Mouse (Mus musculus) testis, adult 2 months (tissue): ENCODE results near the gene Sectm1b. TPM values are rescaled to one million over a fixed set of nuclear protein-coding genes. Genes with fewer than 3 reads are reported as not detected.
A peak's percentile ranks its signal among the peaks of the same experiment; 100 is the strongest.

Experiments used
- H3K27ac ChIP-seq: fragments of 200-500 bp; 2 replicates; pipeline ENCODE4 v1.5.1; 2012; ENCODE audit warnings: low read depth, low read length; ENCODE audit not compliant: control insufficient read depth, insufficient read depth
- H3K27me3 ChIP-seq: fragments of 200-500 bp; 2 replicates; pipeline ENCODE4 v1.6.1; 2012; ENCODE audit warnings: mild to moderate bottlenecking, low read length, moderate library complexity; ENCODE audit not compliant: control insufficient read depth, insufficient read depth
- H3K36me3 ChIP-seq: fragments of 200-500 bp; 2 replicates; pipeline ENCODE4 v1.6.1; 2012; ENCODE audit warnings: mild to moderate bottlenecking, low read length; ENCODE audit not compliant: control insufficient read depth, insufficient read depth
- H3K4me1 ChIP-seq: fragments of 200-500 bp; 2 replicates; pipeline ENCODE4 v1.6.1; 2012; ENCODE audit warnings: low read length; ENCODE audit not compliant: control insufficient read depth, insufficient read depth
- H3K4me3 ChIP-seq: fragments of 200-500 bp; 2 replicates; pipeline ENCODE4 v1.5.1; 2012; ENCODE audit warnings: low read depth, mild to moderate bottlenecking, low read length, moderate library complexity, mixed read lengths; ENCODE audit not compliant: control insufficient read depth
- CTCF ChIP-seq: fragments of 200-500 bp; IDR thresholded peaks from 2 replicates; pipeline ENCODE4 v1.5.1; 2012; ENCODE audit warnings: low read depth, mild to moderate bottlenecking, inconsistent platforms, low read length, moderate library complexity; ENCODE audit not compliant: control insufficient read depth, insufficient read depth, insufficient replicate concordance
- POLR2A ChIP-seq: fragments of 200-500 bp; IDR thresholded peaks from 2 replicates; pipeline ENCODE4 v1.6.1; 2012; ENCODE audit warnings: low read depth, mild to moderate bottlenecking, inconsistent platforms, low read length, moderate library complexity; ENCODE audit not compliant: control insufficient read depth
- polyA plus RNA-seq: library from polyadenylated mRNA; depleted of rRNA; stranded (reverse); fragments of >200 nt; gene quantifications from 2 replicates; pipeline ENCODE4 v1.2.3, GENCODE M21; 2012

The Sectm1b gene
- polyA plus RNA-seq, 1 experiment, result not detected

DNA sequence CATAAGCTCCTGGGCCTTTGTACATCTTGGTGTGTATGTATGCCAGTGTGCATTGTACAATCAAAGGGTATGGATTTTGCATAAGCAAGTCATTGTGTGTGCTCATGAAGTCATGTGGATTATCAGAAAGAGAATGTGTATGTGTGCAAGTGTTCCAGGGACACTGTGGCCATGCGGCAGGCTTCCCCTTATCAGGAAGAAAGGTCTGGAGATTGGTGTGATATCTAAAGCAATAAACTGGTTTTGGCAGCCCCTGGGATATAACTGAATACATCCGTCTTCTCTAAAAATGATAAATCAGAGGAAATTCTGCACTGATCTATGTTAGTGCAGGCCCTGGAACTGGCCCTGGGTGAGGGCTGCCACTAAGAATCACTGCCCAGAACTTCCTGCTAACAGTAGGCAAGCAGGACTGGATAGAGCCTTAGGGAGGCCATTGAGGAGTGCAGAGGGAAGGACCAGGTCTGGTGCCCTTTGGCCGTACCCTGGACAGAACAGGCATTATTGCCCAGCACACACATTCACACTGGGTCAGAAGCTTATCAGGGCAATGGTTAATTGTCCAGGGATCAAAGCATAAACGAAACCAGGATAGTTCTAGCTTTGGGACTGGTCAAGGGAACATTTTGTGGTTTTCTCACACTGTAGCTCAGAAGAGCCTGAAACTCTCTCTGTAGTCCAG, 37.9 kb upstream of the Sectm1b start:
- no peak overlapping the region for H3K4me3 ChIP-seq
- peaks cover 4% of the 10 kb centered on the region for H3K4me1 ChIP-seq
- H3K27me3 ChIP-seq, result no peaks in the 10 kb centered on the region
- H3K27ac ChIP-seq, result no peak overlapping the region
- TF ChIP-seq CTCF (no peak), POLR2A (no peak)
- no peaks in the 10 kb centered on the region for H3K36me3 ChIP-seq

DNA sequence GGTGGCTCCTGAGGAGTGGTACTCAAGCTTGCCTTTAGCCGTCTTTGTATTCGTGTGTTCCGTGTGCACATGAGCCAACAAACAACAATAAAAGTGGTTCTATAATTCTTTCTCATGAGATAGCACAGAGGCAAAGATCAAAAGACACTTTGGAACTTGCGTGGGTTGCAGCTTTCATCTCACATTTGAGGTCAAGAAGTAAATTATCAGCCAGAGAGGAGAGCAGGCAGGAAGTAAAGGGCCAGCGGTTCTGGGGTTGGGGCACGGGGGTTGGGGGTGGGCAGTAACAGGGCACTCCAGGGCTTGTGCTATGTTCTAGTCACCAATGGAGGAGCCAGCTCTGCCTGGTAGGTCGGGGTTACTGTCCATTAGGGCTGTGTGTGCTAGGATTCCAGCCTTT, 37.3 kb upstream of the Sectm1b start:
- TF ChIP-seq CTCF, result no peak
- TF ChIP-seq POLR2A, result no peak
- no peaks in the 10 kb centered on the region for H3K36me3 ChIP-seq
- H3K27me3 ChIP-seq, result no peaks in the 10 kb centered on the region
- peaks cover 4% of the 10 kb centered on the region for H3K4me1 ChIP-seq
- no peak overlapping the region for H3K4me3 ChIP-seq
- 0 out of 2 replicates have a peak overlapping the region, but pooled peaks have one; percentile 16 for H3K27ac ChIP-seq

DNA sequence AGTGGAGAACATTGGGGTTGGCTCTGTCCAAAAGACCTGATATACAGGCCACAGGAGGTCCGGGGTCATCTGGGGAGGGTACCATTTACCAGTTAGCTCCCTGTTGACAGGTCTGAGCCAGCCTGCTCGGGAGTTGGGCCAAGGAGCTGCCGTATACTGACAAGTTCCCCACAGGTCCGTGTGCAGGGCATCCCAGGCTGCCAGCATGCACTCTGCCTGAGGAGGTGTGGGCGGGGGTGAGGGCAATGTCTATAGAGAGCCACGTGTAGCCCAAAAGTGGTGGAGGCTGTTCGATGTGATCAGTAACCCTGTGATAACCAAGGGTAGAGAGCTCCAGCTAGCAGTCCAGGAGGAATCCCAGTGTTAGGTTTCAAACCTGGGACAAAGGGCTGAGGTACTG, 36.4 kb upstream of the Sectm1b start:
- TF ChIP-seq CTCF (no peak), POLR2A (no peak)
- no peaks in the 10 kb centered on the region for H3K36me3 ChIP-seq
- peaks cover under 1% of the 10 kb centered on the region for H3K4me1 ChIP-seq
- no peaks in the 10 kb centered on the region for H3K27me3 ChIP-seq
- no peak overlapping the region for H3K4me3 ChIP-seq
- H3K27ac ChIP-seq, result no peak overlapping the region

DNA sequence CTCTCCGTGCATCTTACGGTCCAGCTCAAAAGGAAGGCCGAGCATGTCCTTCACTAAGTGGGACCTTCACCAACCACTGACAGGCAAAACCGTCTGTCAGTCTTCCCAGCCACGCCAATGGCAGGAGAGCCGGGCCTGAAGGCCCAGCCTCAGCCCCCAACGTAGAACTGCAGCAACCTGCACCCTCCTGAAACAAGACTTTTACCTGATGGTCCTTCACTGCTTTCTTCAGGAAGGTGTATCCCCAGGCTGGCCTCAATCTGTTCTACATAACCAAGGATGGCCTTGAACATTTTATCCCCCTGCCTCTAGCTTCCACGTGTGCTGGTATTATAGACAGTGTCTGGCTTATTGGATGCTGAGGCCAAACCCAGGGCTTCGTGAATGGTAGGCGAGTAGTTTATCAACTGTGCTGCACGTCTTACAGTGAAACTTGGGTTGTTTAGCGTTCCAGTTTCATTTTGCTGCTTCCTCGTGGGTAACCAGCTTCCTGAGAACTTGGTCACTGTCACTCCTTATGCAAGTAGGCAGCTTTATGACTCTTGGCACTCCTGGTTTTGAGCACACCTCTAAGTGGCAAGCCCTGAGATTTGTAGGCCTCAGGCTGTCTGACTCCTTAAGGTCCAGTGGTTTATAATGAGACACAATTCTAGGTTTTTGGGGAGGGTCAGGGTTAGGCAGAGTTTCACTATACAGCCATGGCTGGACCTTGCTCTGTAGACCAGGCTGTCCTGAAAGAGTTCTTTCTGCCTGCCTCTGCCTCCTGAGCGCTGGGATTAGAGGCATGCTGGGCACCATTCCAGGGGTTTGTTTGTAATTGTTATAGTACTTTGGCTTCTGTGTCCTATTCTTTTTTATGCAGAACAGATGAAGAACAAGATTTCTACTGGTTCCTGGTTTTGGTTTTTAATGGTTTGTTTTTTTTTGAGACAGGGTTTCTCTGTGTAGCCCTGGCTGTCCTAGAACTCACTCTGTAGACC, 29.5 kb upstream of the Sectm1b start:
- Histone ChIP-seq H3K27me3 (no peaks in the 10 kb centered on the region), H3K27ac (no peak overlapping the region), H3K36me3 (no peaks in the 10 kb centered on the region), H3K4me3 (no peak overlapping the region), H3K4me1 (no peaks in the 10 kb centered on the region)
- TF ChIP-seq POLR2A (no peak), CTCF (no peak)

DNA sequence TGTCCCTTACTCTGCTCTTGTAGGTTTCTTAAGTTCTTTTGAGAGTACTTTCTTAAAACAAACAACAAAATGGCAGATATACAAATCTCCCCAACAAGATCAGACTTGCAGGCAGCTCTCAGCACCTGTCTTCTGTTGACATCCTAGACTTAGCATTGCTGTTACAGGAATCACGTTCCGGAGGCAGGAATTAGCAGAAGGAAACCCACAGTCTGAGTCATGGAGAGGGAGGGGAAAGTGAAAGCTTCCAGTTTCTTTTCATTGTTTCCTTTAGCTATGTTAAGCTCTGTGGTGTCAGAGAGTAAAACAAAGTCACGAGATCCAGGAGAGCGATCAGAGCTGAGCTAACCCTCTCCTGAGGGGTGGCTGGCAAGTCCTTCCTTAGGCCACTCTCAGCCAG, 27.6 kb upstream of the Sectm1b start:
- Histone ChIP-seq H3K27me3 (no peaks in the 10 kb centered on the region), H3K4me1 (no peaks in the 10 kb centered on the region)
- no peak for TF ChIP-seq CTCF
- TF ChIP-seq POLR2A, result no peak

DNA sequence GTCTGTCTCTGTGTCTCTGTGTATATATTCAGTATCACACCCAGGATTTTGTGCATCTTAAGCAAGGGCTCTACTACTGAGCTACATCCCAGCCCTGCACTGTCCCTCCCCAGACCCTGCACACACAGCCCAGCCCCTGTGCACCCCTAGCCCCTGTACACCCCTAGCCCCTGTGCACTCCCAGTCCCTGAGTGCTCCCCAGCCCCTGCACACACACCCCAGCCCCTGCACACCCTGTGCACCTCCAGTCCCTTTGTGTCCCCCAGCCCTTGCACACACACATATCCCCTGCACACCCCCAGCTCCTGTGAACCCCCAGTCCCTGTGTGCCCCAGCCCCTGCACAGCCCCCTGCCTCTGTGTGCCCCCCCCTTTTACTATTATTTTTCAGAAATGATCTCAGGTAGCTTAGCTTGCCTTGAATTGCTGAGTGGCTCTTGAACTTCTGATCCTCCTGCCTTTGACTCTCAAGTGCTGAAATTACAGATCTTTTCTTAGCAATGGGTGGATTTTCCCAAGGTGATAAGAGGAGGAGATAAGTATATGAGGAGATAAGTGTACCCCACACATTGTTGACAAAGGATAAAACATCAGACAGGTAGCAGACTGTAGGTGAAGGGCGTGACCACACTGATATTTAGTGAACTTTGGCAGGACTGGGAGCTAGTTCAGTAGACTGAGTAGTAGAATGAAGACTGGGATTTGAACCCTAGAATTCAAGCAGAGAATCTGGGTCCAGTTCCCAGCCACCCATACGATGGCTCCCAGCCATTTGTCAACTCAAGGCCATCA, 26.6 kb upstream of the Sectm1b start:
- Histone ChIP-seq H3K4me3 (no peak overlapping the region), H3K4me1 (no peaks in the 10 kb centered on the region), H3K27me3 (no peaks in the 10 kb centered on the region), H3K36me3 (no peaks in the 10 kb centered on the region), H3K27ac (no peak overlapping the region)
- TF ChIP-seq POLR2A (no peak), CTCF (no peak)

More for the DNA sequence above, 27.6 kb upstream of the Sectm1b start:
- Histone ChIP-seq H3K4me3 (no peak overlapping the region), H3K36me3 (no peaks in the 10 kb centered on the region), H3K27ac (no peak overlapping the region)
